Mouse (Mus musculus): Measurements from ENCODE around the gene Rfx2. TPM values are rescaled to one million over a fixed set of nuclear protein-coding genes. Genes with fewer than 3 reads are reported as not detected.

Gene Rfx2
- polyA plus RNA-seq, 1 experiment from 2014 or later: 10.7 TPM

DNA sequence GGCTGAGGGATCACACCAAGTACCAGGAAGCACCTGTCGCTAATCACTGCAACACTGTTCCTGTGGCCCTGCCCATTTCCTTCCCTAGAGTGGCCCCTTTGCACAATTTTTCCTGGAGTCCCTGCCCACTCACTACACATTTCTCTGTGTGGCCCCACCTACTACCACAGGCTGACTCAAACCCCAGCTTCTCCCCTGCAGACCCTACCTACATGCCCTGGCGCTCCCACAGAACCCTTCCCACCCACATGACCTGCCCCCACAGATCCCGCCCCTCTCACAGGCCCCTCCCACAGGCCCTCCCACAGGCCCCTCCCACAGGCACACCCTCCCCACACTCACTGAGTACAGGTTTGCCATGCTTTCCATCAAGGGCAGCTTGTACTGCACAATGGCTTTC is 30.4 kb upstream of the Rfx2 start:
- no peaks in the 10 kb centered on the region for H3K36me3 ChIP-seq
- H3K4me1 ChIP-seq (replicated peaks): peaks cover 10% of the 10 kb centered on the region
- 15% methylated on average over 3 of the region's 3 CpGs for WGBS (ENCODE audit: insufficient replicate concordance)
- ATAC-seq (ENCODE audit: low read depth): peak; percentile 64
- no peak overlapping the region for H3K9ac ChIP-seq
- DNase-seq: peak; percentile 13
- H3K4me2 ChIP-seq: no peak overlapping the region
- H3K9me3 ChIP-seq (replicated peaks): no peaks in the 10 kb centered on the region
- H3K27me3 ChIP-seq: no peaks in the 10 kb centered on the region
- H3K4me3 ChIP-seq (replicated peaks): no peak overlapping the region
- H3K27ac ChIP-seq: no peak overlapping the region

DNA sequence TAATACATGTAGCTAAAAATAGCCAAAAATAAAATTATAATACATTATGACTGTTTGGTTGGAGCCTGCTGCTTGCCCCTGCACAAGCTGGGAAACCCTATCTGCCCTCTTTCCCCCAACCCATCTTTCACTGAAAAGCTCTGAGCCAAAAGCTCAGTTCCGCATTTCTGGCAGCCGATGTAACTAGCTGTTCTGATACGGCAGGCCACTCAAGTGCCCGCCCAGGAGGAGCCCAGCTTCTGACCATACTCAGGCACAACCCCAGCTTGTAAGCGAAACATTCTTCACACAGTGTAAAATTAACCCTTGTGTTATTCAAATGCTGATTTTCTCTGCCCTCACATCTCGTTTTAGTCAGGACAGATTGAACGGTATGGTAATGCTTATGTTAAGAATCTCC is 28.1 kb upstream of the Rfx2 start:
- Histone ChIP-seq H3K27ac (no peak overlapping the region), H3K36me3 (no peaks in the 10 kb centered on the region), H3K9ac (no peak overlapping the region), H3K27me3 (no peaks in the 10 kb centered on the region), H3K4me3 (replicated peaks) (no peak overlapping the region), H3K4me1 (replicated peaks) (peaks cover 17% of the 10 kb centered on the region), H3K9me3 (replicated peaks) (no peaks in the 10 kb centered on the region), H3K4me2 (no peak overlapping the region)
- DNase-seq (no peak), ATAC-seq (ENCODE audit: low read depth) (no peak)
- WGBS (ENCODE audit: insufficient replicate concordance): 41% methylated on average over 7 of the region's 7 CpGs

DNA sequence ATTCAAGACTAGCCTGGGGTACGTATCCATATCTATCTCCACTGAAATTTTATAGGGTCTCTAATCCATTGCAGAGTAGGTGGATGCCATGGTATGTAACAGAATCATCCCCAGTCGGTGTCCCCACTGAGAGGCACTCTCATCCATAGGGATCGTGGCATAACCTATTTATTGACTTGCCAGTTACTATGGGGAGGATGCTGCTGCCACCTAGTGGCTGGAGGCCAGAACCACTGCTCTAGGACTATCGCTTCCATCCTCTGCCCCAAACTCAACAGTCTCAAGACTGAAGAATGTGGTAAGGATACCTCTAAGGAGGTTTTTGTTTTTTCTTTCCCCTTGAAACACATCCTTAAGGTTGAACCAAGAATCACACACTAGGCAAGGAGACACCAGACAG is 27.4 kb upstream of the Rfx2 start:
- DNase-seq: peak; percentile 51

DNA sequence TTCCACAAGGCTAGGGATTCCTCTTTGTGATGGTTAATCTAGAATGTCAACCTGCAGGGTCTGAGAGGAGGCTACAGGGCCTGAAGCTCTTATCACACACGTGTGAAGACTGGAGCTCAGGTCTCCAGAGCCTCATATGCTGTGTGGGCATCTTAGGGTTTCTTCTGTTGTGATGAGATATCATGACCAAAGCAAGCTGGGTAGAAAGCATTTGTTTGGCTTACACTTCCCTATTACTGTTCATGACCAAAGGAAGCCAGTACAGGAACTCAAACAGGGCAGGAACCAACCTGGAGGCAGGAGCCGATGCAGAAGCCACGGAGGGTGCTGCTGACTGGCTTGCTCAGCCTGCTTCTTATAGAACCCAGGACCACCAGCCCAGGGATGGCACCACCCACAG is 24.6 kb upstream of the Rfx2 start:
- Histone ChIP-seq H3K4me2 (no peak overlapping the region), H3K9ac (no peak overlapping the region), H3K9me3 (replicated peaks) (no peaks in the 10 kb centered on the region), H3K27me3 (no peaks in the 10 kb centered on the region), H3K36me3 (no peaks in the 10 kb centered on the region), H3K4me3 (replicated peaks) (no peak overlapping the region), H3K27ac (no peak overlapping the region), H3K4me1 (replicated peaks) (peaks cover 7% of the 10 kb centered on the region; the same call in 1 of the 2 replicates)
- DNase-seq (no peak), ATAC-seq (ENCODE audit: low read depth) (no peak)
- 21% methylated on average over 3 of the region's 3 CpGs for WGBS (ENCODE audit: insufficient replicate concordance)

More for the DNA sequence above, 27.4 kb upstream of the Rfx2 start:
- Histone ChIP-seq H3K27me3 (no peaks in the 10 kb centered on the region), H3K9ac (no peak overlapping the region), H3K4me2 (no peak overlapping the region), H3K4me3 (replicated peaks) (no peak overlapping the region), H3K4me1 (replicated peaks) (peaks cover 17% of the 10 kb centered on the region), H3K9me3 (replicated peaks) (no peaks in the 10 kb centered on the region), H3K36me3 (no peaks in the 10 kb centered on the region), H3K27ac (no peak overlapping the region)
- WGBS (ENCODE audit: insufficient replicate concordance): 42% methylated on average over 4 of the region's 4 CpGs
- ATAC-seq (ENCODE audit: low read depth): peak; percentile 8; the same call in 1 of the 2 replicates

DNA sequence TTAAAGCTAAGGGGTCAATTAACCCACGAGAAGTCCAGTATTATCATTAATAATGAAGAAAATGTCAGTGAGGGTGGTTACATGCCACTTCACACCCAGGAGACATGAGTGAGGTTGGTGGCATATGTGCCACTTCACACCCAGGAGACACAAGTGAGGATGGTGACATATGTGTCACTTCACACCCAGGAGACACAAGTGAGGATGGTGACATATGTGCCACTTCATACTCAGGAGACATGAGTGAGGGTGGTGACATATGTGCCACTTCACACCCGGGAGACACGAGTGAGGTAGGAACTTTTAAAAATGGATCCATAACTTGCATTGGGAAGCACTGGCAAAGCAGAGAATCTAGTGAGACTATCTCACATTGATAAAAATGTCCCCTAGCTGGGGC is 20.4 kb upstream of the Rfx2 start:
- Histone ChIP-seq H3K27me3 (peaks cover 14% of the 10 kb centered on the region; the same call in 1 of the 2 replicates), H3K4me2 (no peak overlapping the region), H3K36me3 (no peaks in the 10 kb centered on the region), H3K9me3 (replicated peaks) (no peaks in the 10 kb centered on the region), H3K9ac (no peak overlapping the region), H3K27ac (no peak overlapping the region), H3K4me3 (replicated peaks) (no peak overlapping the region), H3K4me1 (replicated peaks) (peaks cover 7% of the 10 kb centered on the region; the same call in 1 of the 2 replicates)
- ATAC-seq (ENCODE audit: low read depth) (no peak), DNase-seq (no peak)
- 55% methylated on average over 3 of the region's 3 CpGs for WGBS (ENCODE audit: insufficient replicate concordance)

DNA sequence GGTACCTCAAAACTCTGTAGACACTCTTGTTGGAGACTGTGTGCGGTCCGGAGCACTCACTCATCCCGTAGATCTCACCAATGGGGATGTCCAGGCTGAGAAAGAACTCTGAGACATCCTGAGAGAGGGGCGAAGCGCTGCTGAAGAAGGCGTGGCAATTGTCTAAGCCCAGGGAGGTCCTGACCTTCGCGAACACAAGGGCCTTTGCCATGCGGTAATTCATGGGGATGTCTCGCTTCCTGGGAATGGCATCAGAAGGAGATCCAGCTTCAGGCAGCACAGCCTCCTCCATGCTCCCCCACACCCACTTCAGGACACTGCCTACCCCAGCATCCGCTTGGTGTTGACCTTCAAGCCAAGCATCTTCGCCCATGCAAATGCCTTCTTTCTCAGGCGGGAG is 18.9 kb upstream of the Rfx2 start:
- ATAC-seq (ENCODE audit: low read depth) (no peak), DNase-seq (no peak)
- H3K4me2 ChIP-seq: no peak overlapping the region
- no peaks in the 10 kb centered on the region for H3K9me3 ChIP-seq (replicated peaks)
- no peak overlapping the region for H3K27ac ChIP-seq
- no peak overlapping the region for H3K9ac ChIP-seq
- no peak overlapping the region for H3K4me3 ChIP-seq (replicated peaks)
- no peaks in the 10 kb centered on the region for H3K4me1 ChIP-seq (replicated peaks)
- no peaks in the 10 kb centered on the region for H3K36me3 ChIP-seq
- WGBS (ENCODE audit: insufficient replicate concordance): 67% methylated on average over 13 of the region's 13 CpGs
- peaks cover 14% of the 10 kb centered on the region; the same call in 1 of the 2 replicates for H3K27me3 ChIP-seq

DNA sequence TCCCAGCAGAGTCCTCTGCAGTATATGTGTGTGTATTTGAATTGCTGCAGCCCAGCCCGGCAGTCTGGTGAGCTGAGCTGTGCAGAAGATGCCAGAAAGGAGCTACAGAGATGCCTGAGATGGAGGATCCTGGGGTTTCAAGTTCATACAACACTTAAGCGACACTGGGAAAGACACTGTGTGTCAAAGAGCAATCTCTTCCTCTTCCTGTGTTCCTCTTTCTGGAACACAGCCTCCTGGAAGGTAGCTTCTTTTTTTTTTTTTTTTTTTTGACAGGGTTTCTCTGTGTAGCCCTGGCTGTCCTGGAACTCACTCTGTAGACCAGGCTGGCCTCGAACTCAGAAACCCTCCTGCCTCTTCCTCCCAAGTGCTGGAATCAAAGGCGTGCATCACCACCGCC is 18.0 kb upstream of the Rfx2 start:
- Histone ChIP-seq H3K27ac (no peak overlapping the region), H3K4me2 (no peak overlapping the region), H3K36me3 (no peaks in the 10 kb centered on the region), H3K9ac (no peak overlapping the region), H3K9me3 (replicated peaks) (no peaks in the 10 kb centered on the region), H3K27me3 (peaks cover 14% of the 10 kb centered on the region; the same call in 1 of the 2 replicates), H3K4me1 (replicated peaks) (no peaks in the 10 kb centered on the region), H3K4me3 (replicated peaks) (no peak overlapping the region)
- WGBS (ENCODE audit: insufficient replicate concordance): 54% methylated on average over 5 of the region's 5 CpGs
- no peak for DNase-seq
- no peak for ATAC-seq (ENCODE audit: low read depth)

DNA sequence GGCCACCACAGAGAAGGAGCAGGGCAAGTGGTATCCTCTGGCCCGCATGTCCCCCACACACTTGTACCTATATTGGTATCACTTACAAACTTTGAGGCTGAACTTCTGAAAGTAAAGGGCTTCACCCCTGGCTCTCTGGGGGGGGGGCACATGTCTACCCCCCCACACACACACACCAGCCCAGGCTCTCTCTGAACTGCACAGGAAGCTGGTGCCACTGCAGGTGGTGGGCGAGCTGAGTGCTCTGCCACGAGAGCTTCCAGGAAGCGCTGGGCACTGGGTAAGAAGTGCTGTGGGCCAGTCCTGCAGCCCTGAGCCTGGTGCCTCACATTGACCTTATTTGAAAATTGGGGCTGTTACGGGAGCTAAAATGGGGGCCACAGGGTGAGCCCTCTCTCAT is 12.9 kb upstream of the Rfx2 start:
- no peaks in the 10 kb centered on the region for H3K4me1 ChIP-seq (replicated peaks)
- DNase-seq (no peak), ATAC-seq (ENCODE audit: low read depth) (no peak)
- no peak overlapping the region for H3K27ac ChIP-seq
- no peaks in the 10 kb centered on the region for H3K36me3 ChIP-seq
- no peaks in the 10 kb centered on the region for H3K9me3 ChIP-seq (replicated peaks)
- H3K4me3 ChIP-seq (replicated peaks): no peak overlapping the region
- H3K27me3 ChIP-seq: peaks cover 8% of the 10 kb centered on the region; the same call in 1 of the 2 replicates
- 63% methylated on average over 5 of the region's 5 CpGs for WGBS (ENCODE audit: insufficient replicate concordance)
- no peak overlapping the region for H3K4me2 ChIP-seq
- H3K9ac ChIP-seq: no peak overlapping the region

- Histone ChIP-seq H3K9me3 (replicated peaks) (no peaks in the 10 kb centered on the region), H3K36me3 (no peaks in the 10 kb centered on the region), H3K27ac (no peak overlapping the region), H3K4me2 (no peak overlapping the region), H3K4me1 (replicated peaks) (no peaks in the 10 kb centered on the region), H3K27me3 (peaks cover 19% of the 10 kb centered on the region; the same call in 1 of the 2 replicates), H3K9ac (no peak overlapping the region), H3K4me3 (replicated peaks) (no peak overlapping the region)
- 47% methylated on average over 5 of the region's 5 CpGs for WGBS (ENCODE audit: insufficient replicate concordance)
- DNase-seq (no peak), ATAC-seq (ENCODE audit: low read depth) (no peak)
Observed at GRCm38 (mm10) chr17:56842173-56842572, 11.4 kb upstream of the Rfx2 start.

- no peak overlapping the region for H3K9ac ChIP-seq
- no peak for DNase-seq
- H3K4me1 ChIP-seq (replicated peaks): peaks cover 12% of the 10 kb centered on the region
- no peaks in the 10 kb centered on the region for H3K36me3 ChIP-seq
- no peak overlapping the region for H3K4me2 ChIP-seq
- WGBS (ENCODE audit: insufficient replicate concordance): 71% methylated on average over 7 of the region's 7 CpGs
- H3K27ac ChIP-seq: no peak overlapping the region
- H3K27me3 ChIP-seq: peaks cover 25% of the 10 kb centered on the region; the same call in 1 of the 2 replicates
- H3K9me3 ChIP-seq (replicated peaks): no peaks in the 10 kb centered on the region
- H3K4me3 ChIP-seq (replicated peaks): no peak overlapping the region
- ATAC-seq (ENCODE audit: low read depth): no peak
Observed at GRCm38 (mm10) chr17:56840524-56840923, 9.7 kb upstream of the Rfx2 start.

GRCm38 (mm10) chr17:56836336-56836735 is 5.5 kb upstream of the Rfx2 start:
- Histone ChIP-seq H3K36me3 (no peaks in the 10 kb centered on the region), H3K27ac (no peak overlapping the region), H3K9me3 (replicated peaks) (no peaks in the 10 kb centered on the region), H3K4me1 (replicated peaks) (peaks cover 20% of the 10 kb centered on the region), H3K9ac (no peak overlapping the region), H3K4me2 (no peak overlapping the region), H3K4me3 (replicated peaks) (no peak overlapping the region), H3K27me3 (peaks cover 25% of the 10 kb centered on the region; the same call in 1 of the 2 replicates)
- ATAC-seq (ENCODE audit: low read depth) (no peak), DNase-seq (no peak)
- WGBS (ENCODE audit: insufficient replicate concordance): 56% methylated on average over 8 of the region's 8 CpGs

DNA sequence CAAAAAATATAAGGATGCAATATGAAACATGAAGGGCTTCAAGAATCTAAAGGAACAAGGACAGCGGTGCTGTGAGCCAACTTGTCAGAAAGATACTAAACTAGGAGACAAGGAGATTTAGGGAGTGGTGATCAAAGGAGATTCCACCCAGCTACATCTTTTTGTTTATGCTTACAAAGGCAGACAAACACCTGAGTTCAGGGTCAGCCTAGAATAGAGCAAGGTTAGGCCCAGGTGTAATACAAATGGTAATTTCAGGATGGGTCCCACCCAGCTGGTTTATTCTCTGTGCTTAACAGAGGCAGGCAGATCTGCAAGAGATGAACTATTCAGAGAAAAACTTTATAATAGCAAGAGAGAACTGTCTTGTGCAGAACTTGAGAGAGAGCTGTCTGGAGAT is 2.6 kb upstream of the Rfx2 start:
- DNase-seq: no peak
- H3K4me1 ChIP-seq (replicated peaks): peaks cover 41% of the 10 kb centered on the region
- ATAC-seq (ENCODE audit: low read depth): no peak
- no peak overlapping the region for H3K4me2 ChIP-seq
- peaks cover 24% of the 10 kb centered on the region; the same call in 1 of the 2 replicates for H3K27me3 ChIP-seq
- H3K36me3 ChIP-seq: no peaks in the 10 kb centered on the region
- 84% methylated on average over 1 of the region's 1 CpGs for WGBS (ENCODE audit: insufficient replicate concordance)
- no peak overlapping the region for H3K9ac ChIP-seq
- no peaks in the 10 kb centered on the region for H3K9me3 ChIP-seq (replicated peaks)
- no peak overlapping the region for H3K4me3 ChIP-seq (replicated peaks)
- H3K27ac ChIP-seq: no peak overlapping the region

All from liver, embryonic 13.5 days (tissue).